Mouse (Mus musculus) MEL (cell line): ENCODE results near the gene Agmat.

ENCODE experiments used
- BHLHE40 ChIP-seq: IDR thresholded peaks from 2 replicates; pipeline ENCODE4 v1.6.1; 2012; ENCODE audit warnings: low read depth, mild to moderate bottlenecking, inconsistent platforms, low read length, improper control_type of control experiment, borderline replicate concordance
- CHD2 ChIP-seq: IDR thresholded peaks from 2 replicates; pipeline ENCODE4 v1.6.1; 2011; ENCODE audit warnings: low read length, improper control_type of control experiment
- CTCF ChIP-seq, 3 experiments: IDR thresholded peaks in 2 of 3; conservative IDR thresholded peaks in 1 of 3; 2 replicates each; pipeline ENCODE4 v1.5.1; 2011 to 2012; ENCODE audit warnings: low read length in 3 of 3, low read depth in 2 of 3, mild to moderate bottlenecking in 2 of 3, improper control_type of control experiment in 1 of 3, inconsistent platforms in 1 of 3, mixed read lengths in 1 of 3, moderate library complexity in 1 of 3; ENCODE audit not compliant: control insufficient read depth in 1 of 3, insufficient read depth in 1 of 3, poor library complexity in 1 of 3, severe bottlenecking in 1 of 3
- ELF1 ChIP-seq: IDR thresholded peaks from 2 replicates; pipeline ENCODE4 v1.6.1; 2014; ENCODE audit warnings: low read depth, mild to moderate bottlenecking, inconsistent platforms, low read length, improper control_type of control experiment, moderate library complexity
- GABPA ChIP-seq: IDR thresholded peaks from 2 replicates; pipeline ENCODE4 v1.6.1; 2012; ENCODE audit warnings: low read depth, mild to moderate bottlenecking, inconsistent platforms, low read length, improper control_type of control experiment, moderate library complexity
- HCFC1 ChIP-seq: IDR thresholded peaks from 2 replicates; pipeline ENCODE4 v1.6.1; 2012; ENCODE audit warnings: low read depth, mild to moderate bottlenecking, inconsistent platforms, low read length, improper control_type of control experiment, moderate library complexity
- MAX ChIP-seq: IDR thresholded peaks from 2 replicates; pipeline ENCODE4 v1.6.1; 2011; ENCODE audit warnings: low read length, improper control_type of control experiment
- NELFE ChIP-seq: IDR thresholded peaks from 2 replicates; pipeline ENCODE4 v1.6.1; 2011; ENCODE audit warnings: low read depth, low read length, improper control_type of control experiment
- POLR2A ChIP-seq, 2 experiments: IDR thresholded peaks; 2 replicates each; pipeline ENCODE4 v1.6.1; 2011 to 2012; ENCODE audit warnings: low read length in 2 of 2, mild to moderate bottlenecking in 2 of 2, control low read depth in 1 of 2, improper control_type of control experiment in 1 of 2, low read depth in 1 of 2, moderate library complexity in 1 of 2; ENCODE audit not compliant: control insufficient read depth in 1 of 2, insufficient read depth in 1 of 2, poor library complexity in 1 of 2
- TBP ChIP-seq: IDR thresholded peaks from 2 replicates; pipeline ENCODE4 v1.8.0; 2011; ENCODE audit warnings: low read depth, low read length, improper control_type of control experiment
- TCF12 ChIP-seq: IDR thresholded peaks from 2 replicates; pipeline ENCODE4 v1.6.1; 2014; ENCODE audit warnings: low read depth, mild to moderate bottlenecking, inconsistent platforms, low read length, improper control_type of control experiment, moderate library complexity
- USF1 ChIP-seq: IDR thresholded peaks from 2 replicates; pipeline ENCODE4 v1.6.1; 2014; ENCODE audit warnings: low read depth, mild to moderate bottlenecking, inconsistent platforms, low read length, improper control_type of control experiment, moderate library complexity
- ZC3H11A ChIP-seq: IDR thresholded peaks from 2 replicates; pipeline ENCODE4 v1.6.1; 2012; ENCODE audit warnings: low read depth, mild to moderate bottlenecking, inconsistent platforms, low read length, improper control_type of control experiment
- ZKSCAN1 ChIP-seq: IDR thresholded peaks from 2 replicates; pipeline ENCODE4 v1.6.1; 2012; ENCODE audit warnings: low read depth, mild to moderate bottlenecking, inconsistent platforms, low read length, improper control_type of control experiment, moderate library complexity

DNA sequence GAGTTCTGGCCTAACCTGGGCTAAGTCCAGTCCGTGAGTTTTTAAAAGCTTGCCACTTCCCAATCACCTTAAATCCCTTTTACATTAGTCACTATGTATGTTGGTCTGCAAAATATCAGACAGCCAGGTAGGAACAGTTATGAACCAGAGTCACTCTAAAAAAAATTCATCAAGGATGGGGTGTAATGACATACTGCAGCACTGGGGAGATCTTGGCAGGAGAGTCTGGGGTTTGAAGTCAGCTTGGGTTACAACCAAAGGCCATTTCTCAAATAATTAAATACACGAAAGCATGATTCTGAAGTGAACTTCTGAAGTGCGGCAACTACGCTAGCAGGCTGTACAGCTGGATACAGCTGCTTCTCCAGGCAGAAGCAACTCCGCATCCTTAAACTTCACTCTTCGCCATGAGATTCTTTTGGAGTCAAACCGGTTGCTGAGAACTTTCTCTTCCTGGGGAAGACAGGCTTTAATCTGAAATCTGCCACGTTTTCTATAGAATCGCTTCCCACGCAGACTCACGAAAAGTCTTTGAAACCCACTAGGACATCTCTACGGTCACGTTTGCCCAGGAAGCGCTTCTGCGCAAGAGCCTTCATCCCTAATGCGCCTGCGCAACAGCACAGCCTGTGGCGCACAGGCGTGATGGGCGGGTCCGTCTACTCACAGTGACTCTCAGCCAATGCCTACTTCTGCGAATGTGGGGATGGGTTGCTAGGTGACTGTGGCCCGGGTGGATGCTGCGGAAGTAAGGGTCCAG lies 11.8 kb upstream of the Agmat start:
- TF ChIP-seq MAX = no peak
- TF ChIP-seq HCFC1 = peak; percentile 54
- TF ChIP-seq NELFE = peak; percentile 69
- no peak for TF ChIP-seq USF1
- TF ChIP-seq ZKSCAN1 = no peak
- TF ChIP-seq ZC3H11A = no peak
- TF ChIP-seq TBP = no peak
- peak in 1 of 2 experiments; percentile 77; a peak in 2 of 4 replicates for TF ChIP-seq POLR2A (IDR thresholded peaks at IDR 0.05; ENCODE audit: control insufficient read depth in 1 of 2, insufficient read depth in 1 of 2, low read depth in 1 of 2, low read length in 2 of 2, poor library complexity in 1 of 2)
- peak; percentile 35; the same call in 1 of the 2 replicates for TF ChIP-seq BHLHE40
- TF ChIP-seq ELF1 = peak; percentile 53
- TF ChIP-seq CTCF (IDR thresholded peaks at IDR 0.05 in 2 of 3, conservative IDR thresholded peaks at IDR 0.05 in 1 of 3; ENCODE audit: control insufficient read depth in 1 of 3, insufficient read depth in 1 of 3, low read depth in 2 of 3, low read length in 3 of 3, poor library complexity in 1 of 3, severe bottlenecking in 1 of 3) = no peak
- TF ChIP-seq GABPA = no peak
- no peak for TF ChIP-seq TCF12
- TF ChIP-seq CHD2 = no peak
